Mouse (Mus musculus) CH12.LX (cell line): ENCODE data around the gene Nmnat2. TPM values are rescaled to one million over a fixed set of nuclear protein-coding genes. Genes with fewer than 3 reads are reported as not detected.

Experiments used
- DNase-seq: peaks from one replicate; pipeline ENCODE4 v3.0.0-alpha.2; 2013; ENCODE audit errors: extremely low read depth
- H3K27ac ChIP-seq: 2 replicates; pipeline ENCODE4 v1.5.1; 2012; ENCODE audit warnings: low read depth, mild to moderate bottlenecking, control low read depth, moderate library complexity; ENCODE audit not compliant: insufficient read depth
- H3K27me3 ChIP-seq: replicated peaks from 2 replicates; pipeline ENCODE3; 2012; ENCODE audit warnings: inconsistent platforms
- H3K36me3 ChIP-seq, 2 experiments: replicated peaks in 1 of 2; 2 replicates each; pipeline versions ENCODE3 to v1.6.1; 2012; ENCODE audit warnings: inconsistent platforms in 1 of 2, low read length in 1 of 2, mild to moderate bottlenecking in 1 of 2, mixed read lengths in 1 of 2, moderate library complexity in 1 of 2; ENCODE audit not compliant: control insufficient read depth in 1 of 2, insufficient read depth in 1 of 2
- H3K4me1 ChIP-seq, 2 experiments: 2 replicates each; pipeline ENCODE4 v1.6.1; 2012; ENCODE audit warnings: inconsistent platforms in 1 of 2, moderate library complexity in 1 of 2; ENCODE audit not compliant: insufficient read depth in 2 of 2, control insufficient read depth in 1 of 2
- H3K4me2 ChIP-seq: 2 replicates; pipeline ENCODE4 v1.6.1; 2012; ENCODE audit warnings: low read depth, mild to moderate bottlenecking, control low read depth; ENCODE audit not compliant: poor library complexity, insufficient read depth, severe bottlenecking
- H3K4me3 ChIP-seq, 3 experiments: fragments of 150-350 bp in 1 of 3; sonication (generic) in 1 of 3; replicated peaks in 1 of 3; 2 replicates each; pipeline versions ENCODE3 to v1.5.1; 2011 to 2012; ENCODE audit warnings: low read depth in 2 of 3, low read length in 2 of 3, mild to moderate bottlenecking in 2 of 3, moderate library complexity in 2 of 3, control low read depth in 1 of 3, improper control_type of control experiment in 1 of 3, inconsistent platforms in 1 of 3, mixed read lengths in 1 of 3; ENCODE audit not compliant: poor library complexity in 1 of 3
- H3K79me2 ChIP-seq: replicated peaks from 2 replicates; pipeline ENCODE4 v1.6.1; 2012; ENCODE audit warnings: mild to moderate bottlenecking, moderate library complexity; ENCODE audit not compliant: control insufficient read depth, poor library complexity, insufficient read depth, severe bottlenecking; ENCODE audit errors: extremely low read depth
- H3K9ac ChIP-seq: 2 replicates; pipeline ENCODE4 v1.6.1; 2012; ENCODE audit warnings: low read depth, mild to moderate bottlenecking, control low read depth, moderate library complexity; ENCODE audit not compliant: insufficient read depth
- H3K9me3 ChIP-seq: replicated peaks from 2 replicates; pipeline ENCODE3; 2012; ENCODE audit warnings: low read length, inconsistent platforms, mixed read lengths
- BHLHE40 ChIP-seq: IDR thresholded peaks from 2 replicates; pipeline ENCODE4 v1.6.1; 2011; ENCODE audit warnings: mild to moderate bottlenecking, low read depth, low read length, improper control_type of control experiment
- CHD1 ChIP-seq: IDR thresholded peaks from 2 replicates; pipeline ENCODE4 v1.6.1; 2012; ENCODE audit warnings: low read depth, low read length, improper control_type of control experiment, inconsistent platforms
- E2F4 ChIP-seq: IDR thresholded peaks from 2 replicates; pipeline ENCODE4 v1.6.1; 2011; ENCODE audit warnings: low read depth, low read length, improper control_type of control experiment; ENCODE audit not compliant: insufficient replicate concordance
- EP300 ChIP-seq: IDR thresholded peaks from 2 replicates; pipeline ENCODE4 v1.6.1; 2011; ENCODE audit warnings: low read length, improper control_type of control experiment
- HCFC1 ChIP-seq: IDR thresholded peaks from 2 replicates; pipeline ENCODE4 v1.6.1; 2012; ENCODE audit warnings: low read depth, mild to moderate bottlenecking, inconsistent platforms, low read length, improper control_type of control experiment
- IRF4 ChIP-seq: IDR thresholded peaks from 2 replicates; pipeline ENCODE4 v1.6.1; 2014; ENCODE audit warnings: low read depth, mild to moderate bottlenecking, inconsistent platforms, low read length, improper control_type of control experiment
- JUN ChIP-seq: IDR thresholded peaks from 2 replicates; pipeline ENCODE4 v1.6.1; 2011; ENCODE audit warnings: low read depth, mild to moderate bottlenecking, low read length, improper control_type of control experiment, moderate library complexity; ENCODE audit not compliant: insufficient read depth
- KAT2A ChIP-seq: IDR thresholded peaks from 2 replicates; pipeline ENCODE4 v1.6.1; 2012; ENCODE audit warnings: low read length, improper control_type of control experiment, inconsistent platforms; ENCODE audit not compliant: insufficient replicate concordance
- MAFK ChIP-seq: IDR thresholded peaks from 2 replicates; pipeline ENCODE4 v1.6.1; 2011; ENCODE audit warnings: low read length, improper control_type of control experiment; ENCODE audit not compliant: insufficient replicate concordance
- MEF2A ChIP-seq: IDR thresholded peaks from 2 replicates; pipeline ENCODE4 v1.6.1; 2014; ENCODE audit warnings: low read depth, mild to moderate bottlenecking, inconsistent platforms, low read length, improper control_type of control experiment, borderline replicate concordance
- MYC ChIP-seq: IDR thresholded peaks from 2 replicates; pipeline ENCODE4 v1.6.1; 2011; ENCODE audit warnings: low read depth, mild to moderate bottlenecking, improper control_type of control experiment, low read length
- NELFE ChIP-seq: IDR thresholded peaks from 2 replicates; pipeline ENCODE4 v1.6.1; 2011; ENCODE audit warnings: low read depth, low read length, improper control_type of control experiment
- POLR2A ChIP-seq: IDR thresholded peaks from 2 replicates; pipeline ENCODE4 v1.6.1; 2011; ENCODE audit warnings: low read depth, mild to moderate bottlenecking, improper control_type of control experiment, low read length
- SMC3 ChIP-seq: IDR thresholded peaks from 2 replicates; pipeline ENCODE4 v1.6.1; 2011; ENCODE audit warnings: low read depth, low read length, improper control_type of control experiment
- TBP ChIP-seq: conservative IDR thresholded peaks from 2 replicates; pipeline ENCODE4 v1.6.1; 2011; ENCODE audit warnings: low read depth, low read length, improper control_type of control experiment
- USF2 ChIP-seq: conservative IDR thresholded peaks from 2 replicates; pipeline ENCODE4 v1.6.1; 2011; ENCODE audit warnings: low read depth, low read length, improper control_type of control experiment
- dilution Hi-C: fragments of 300-500 bp; cut with MboI; formaldehyde crosslinking; loops from 2 replicates; pipeline ENCODE4 v1.14.3; 2020; ENCODE audit warnings: low sequenced_read_pairs; ENCODE audit not compliant: extremely low pct_unique_long_range_greater_than_20kb, extremely low pct_ligation_motif_present
- in situ Hi-C: fragments of 300-500 bp; cut with MboI; formaldehyde crosslinking; loops from 3 replicates; pipeline ENCODE4 v1.14.3; 2019; ENCODE audit warnings: low sequenced_read_pairs, low pct_ligation_motif_present, low pct_unique_long_range_greater_than_20kb, mixed read lengths
- polyA plus RNA-seq: library from polyadenylated mRNA; unstranded; fragments of >175 nt; gene quantifications from 2 replicates; pipeline ENCODE4 v1.2.1, GENCODE M21; 2012; ENCODE audit warnings: low read depth; ENCODE audit not compliant: insufficient read length
- total RNA-seq, 2 experiments: library from RNA; depleted of rRNA; stranded (reverse); fragments of 300-350 nt in 1 of 2; fragments of >200 nt in 1 of 2; gene quantifications; 2 replicates each; pipeline ENCODE4 v1.2.3; 2012 to 2014

Gene Nmnat2
- total and polyA plus RNA-seq, 3 experiments = 0.04 to 0.09 (median 0.09) TPM

- no peak overlapping the region for H3K27ac ChIP-seq
- DNase-seq = no peak
- in situ Hi-C loops (loop anchor here (25.0 kb wide), 1 partner anchor 504 kb away; no protein-coding TSS in a partner anchor), dilution Hi-C loops (no loop called here)
- H3K4me1 ChIP-seq = 0 out of 4 replicates have a peak, but pooled peaks cover 0 to 2% of the 10 kb centered on the region in 2 experiments
- H3K9ac ChIP-seq = no peak overlapping the region
- H3K36me3 ChIP-seq = no peaks in the 10 kb centered on the region
- H3K9me3 ChIP-seq = no peaks in the 10 kb centered on the region
- no peaks in the 10 kb centered on the region for H3K79me2 ChIP-seq
- H3K27me3 ChIP-seq = peaks cover 2% of the 10 kb centered on the region
- TF ChIP-seq E2F4 (no peak), NELFE (no peak), TBP (no peak), HCFC1 (no peak), MYC (no peak), CHD1 (no peak), IRF4 (no peak), MEF2A (no peak), BHLHE40 (no peak), POLR2A (no peak), MAFK (no peak), SMC3 (no peak)
- no peak overlapping the region for H3K4me3 ChIP-seq
- H3K4me2 ChIP-seq = no peak overlapping the region
These were observed 86.3 kb downstream of the Nmnat2 start for GRCm38 (mm10) chr1:153041046-153041445.

GRCm38 (mm10) chr1:153042318-153042717, 87.5 kb downstream of the Nmnat2 start:
- Histone ChIP-seq H3K4me2 (no peak overlapping the region), H3K36me3 (no peaks in the 10 kb centered on the region), H3K27ac (no peak overlapping the region), H3K9me3 (no peaks in the 10 kb centered on the region), H3K27me3 (peaks cover 2% of the 10 kb centered on the region), H3K4me1 (0 out of 4 replicates have a peak, but pooled peaks cover 0 to 4% of the 10 kb centered on the region in 2 experiments), H3K9ac (no peak overlapping the region), H3K4me3 (no peak overlapping the region), H3K79me2 (no peaks in the 10 kb centered on the region)
- TF ChIP-seq JUN (no peak), KAT2A (no peak), USF2 (no peak), EP300 (no peak)
- in situ Hi-C loops = loop anchor here (25.0 kb wide), 1 partner anchor 505 kb away; no protein-coding TSS in a partner anchor
- dilution Hi-C loops = no loop called here
- no peak for DNase-seq
